Mouse (Mus musculus) kidney, adult 2 months (tissue): Measurements from ENCODE around the gene Matn1. TPM values are rescaled to one million over a fixed set of nuclear protein-coding genes. Genes with fewer than 3 reads are reported as not detected.

ENCODE experiments used
- DNase-seq: peaks from one replicate; pipeline ENCODE4 v3.0.0; 2021
- H3K27ac ChIP-seq: fragments of 200-500 bp; 2 replicates; pipeline ENCODE4 v1.5.1; 2012; ENCODE audit warnings: low read depth, low read length, control low read depth, inconsistent platforms; ENCODE audit not compliant: insufficient read depth
- H3K27me3 ChIP-seq: fragments of 200-500 bp; replicated peaks from 2 replicates; pipeline ENCODE4 v1.6.1; 2012; ENCODE audit warnings: mild to moderate bottlenecking, moderate library complexity, low read length, inconsistent platforms; ENCODE audit not compliant: control insufficient read depth, insufficient read depth
- H3K36me3 ChIP-seq: fragments of 200-500 bp; 2 replicates; pipeline ENCODE4 v1.6.1; 2012; ENCODE audit warnings: mild to moderate bottlenecking, moderate library complexity, low read length, inconsistent platforms; ENCODE audit not compliant: control insufficient read depth, insufficient read depth
- H3K4me1 ChIP-seq: fragments of 200-500 bp; 2 replicates; pipeline ENCODE4 v1.6.1; 2011; ENCODE audit warnings: low read length; ENCODE audit not compliant: control insufficient read depth, insufficient read depth
- H3K4me3 ChIP-seq: fragments of 200-500 bp; 2 replicates; pipeline ENCODE4 v1.5.1; 2011; ENCODE audit warnings: mild to moderate bottlenecking, low read depth, low read length, control low read depth; ENCODE audit not compliant: insufficient read depth
- CTCF ChIP-seq: fragments of 200-500 bp; conservative IDR thresholded peaks from 2 replicates; pipeline ENCODE4 v1.5.1; 2011; ENCODE audit warnings: low read depth, mild to moderate bottlenecking, control low read depth, low read length, moderate library complexity, mixed read lengths; ENCODE audit not compliant: insufficient read depth, insufficient read length
- POLR2A ChIP-seq: fragments of 200-500 bp; IDR thresholded peaks from one replicate; pipeline ENCODE4 v1.6.1; 2011; ENCODE audit warnings: low read depth, low read length, control low read depth
- WGBS: fragments of 180-500 bp; shearing (Covaris S2); methylation state at CpG from one replicate; pipeline ENCODE4 v1.1.7; 2018; 5-methylcytosine and 5-hydroxymethylcytosine counted together
- polyA plus RNA-seq: library from polyadenylated mRNA; depleted of rRNA; stranded (reverse); fragments of >200 nt; gene quantifications from 2 replicates; pipeline ENCODE4 v1.2.3, GENCODE M21; 2012; rRNA removed

Gene Matn1
- polyA plus RNA-seq = 0.06 TPM in 1 of 2 replicates, not detected in the other

DNA sequence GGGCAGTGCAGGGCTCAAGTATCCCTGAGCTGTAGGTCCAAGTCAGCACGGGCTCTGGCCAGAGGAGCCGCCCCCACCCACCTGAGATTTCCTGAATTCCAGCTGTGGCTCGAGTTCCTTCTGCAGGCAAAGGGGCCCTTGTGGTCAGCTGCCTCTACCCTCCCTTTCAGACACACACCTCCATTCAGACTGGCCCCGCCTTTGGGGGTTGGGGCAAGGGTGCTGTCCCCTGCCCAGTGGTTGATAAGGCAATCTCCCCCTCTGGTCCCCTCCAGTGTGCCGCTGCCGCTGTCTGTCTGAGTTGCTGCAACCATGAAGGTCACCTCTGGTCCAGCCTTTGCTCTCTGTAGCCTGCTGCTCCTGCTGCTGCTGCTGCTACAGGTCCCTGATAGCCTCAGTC lies at the start of gene Matn1:
Gene Matn1 (plus strand): TSS at position 274 of the 400 bp plus-strand sequence.
- Histone ChIP-seq H3K27me3 (no peaks in the 10 kb centered on the region), H3K4me3 (no peak within 1 kb of the TSS), H3K4me1 (no peaks in the 10 kb centered on the region), H3K36me3 (no peaks in the 10 kb centered on the region), H3K27ac (no peak within 1 kb of the TSS)
- WGBS = 46% methylated on average over 6 of the region's 6 CpGs
- no peak for DNase-seq
- TF ChIP-seq CTCF (no peak), POLR2A (no peak)

DNA sequence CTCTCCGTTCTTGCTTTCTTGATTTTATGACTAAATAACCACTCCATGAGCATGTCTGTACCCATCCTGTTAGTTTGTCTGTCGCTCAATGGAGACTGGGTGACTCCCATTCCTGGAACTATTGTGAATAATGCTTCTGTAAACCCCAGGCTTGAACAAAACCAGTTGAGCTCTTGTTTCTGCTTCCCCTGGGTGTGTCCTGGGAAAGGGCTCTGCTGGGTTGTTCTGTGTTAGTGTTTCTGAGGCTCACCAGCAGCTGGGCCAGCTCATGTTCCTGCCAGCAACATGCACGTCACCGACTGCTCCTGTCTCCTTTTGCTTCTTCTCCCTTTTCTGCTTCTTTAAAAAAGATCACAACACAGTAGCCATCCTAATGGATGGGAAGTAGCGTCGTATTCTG lies 48.5 kb upstream of the Matn1 start:
- no peaks in the 10 kb centered on the region for H3K27me3 ChIP-seq
- 70% methylated on average over 6 of the region's 6 CpGs for WGBS
- no peaks in the 10 kb centered on the region for H3K4me1 ChIP-seq
- DNase-seq = no peak
- H3K27ac ChIP-seq = no peak overlapping the region
- TF ChIP-seq POLR2A = no peak
- TF ChIP-seq CTCF = no peak
- H3K4me3 ChIP-seq = no peak overlapping the region
- H3K36me3 ChIP-seq = no peaks in the 10 kb centered on the region

DNA sequence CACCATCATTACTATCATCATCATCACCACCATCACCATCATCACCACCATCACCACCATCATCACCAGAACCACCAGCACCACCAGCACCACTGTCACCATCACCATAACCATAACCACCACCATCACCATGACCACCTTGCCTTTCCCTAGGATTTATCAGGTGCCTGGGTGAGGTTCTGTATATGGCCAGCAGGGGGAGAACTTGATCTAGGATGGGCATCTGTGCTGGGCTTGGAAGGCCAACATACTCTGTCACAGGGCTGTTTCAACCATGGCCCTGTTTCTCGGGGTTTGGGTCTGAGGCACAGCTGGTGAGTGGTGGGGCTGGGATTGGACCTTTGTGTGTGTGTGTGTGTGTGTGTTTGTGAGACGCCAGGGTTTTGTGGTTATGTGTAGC lies 47.8 kb upstream of the Matn1 start:
- no peaks in the 10 kb centered on the region for H3K27me3 ChIP-seq
- WGBS = 63% methylated on average over 2 of the region's 2 CpGs
- no peaks in the 10 kb centered on the region for H3K4me1 ChIP-seq
- H3K27ac ChIP-seq = no peak overlapping the region
- DNase-seq = no peak
- H3K36me3 ChIP-seq = no peaks in the 10 kb centered on the region
- TF ChIP-seq POLR2A = no peak
- TF ChIP-seq CTCF = peak; percentile 30; the same call in 1 of the 2 replicates
- no peak overlapping the region for H3K4me3 ChIP-seq

DNA sequence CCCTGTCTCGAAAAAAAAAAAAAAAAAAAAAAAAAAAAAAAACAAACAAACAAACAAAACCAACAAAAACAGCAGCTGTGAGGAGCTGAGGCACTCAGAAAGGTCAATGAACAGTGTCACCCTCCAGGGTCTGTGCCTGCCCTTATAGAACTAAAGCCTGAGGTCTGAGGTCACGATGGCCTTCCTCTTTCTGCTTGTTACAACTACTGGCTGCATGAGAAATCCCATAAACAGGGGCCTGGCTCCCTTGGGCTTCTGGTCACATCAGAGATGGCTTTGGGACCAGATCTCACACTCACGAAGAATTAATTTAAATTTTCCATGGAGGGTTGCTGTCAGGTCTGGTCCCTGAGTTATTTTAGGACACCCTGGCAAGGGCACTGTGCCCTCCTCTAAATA lies 44.8 kb upstream of the Matn1 start:
- TF ChIP-seq POLR2A (no peak), CTCF (no peak)
- Histone ChIP-seq H3K4me1 (no peaks in the 10 kb centered on the region), H3K27ac (no peak overlapping the region), H3K4me3 (no peak overlapping the region), H3K36me3 (no peaks in the 10 kb centered on the region), H3K27me3 (no peaks in the 10 kb centered on the region)
- 77% methylated on average over 2 of the region's 3 CpGs for WGBS
- no peak for DNase-seq

DNA sequence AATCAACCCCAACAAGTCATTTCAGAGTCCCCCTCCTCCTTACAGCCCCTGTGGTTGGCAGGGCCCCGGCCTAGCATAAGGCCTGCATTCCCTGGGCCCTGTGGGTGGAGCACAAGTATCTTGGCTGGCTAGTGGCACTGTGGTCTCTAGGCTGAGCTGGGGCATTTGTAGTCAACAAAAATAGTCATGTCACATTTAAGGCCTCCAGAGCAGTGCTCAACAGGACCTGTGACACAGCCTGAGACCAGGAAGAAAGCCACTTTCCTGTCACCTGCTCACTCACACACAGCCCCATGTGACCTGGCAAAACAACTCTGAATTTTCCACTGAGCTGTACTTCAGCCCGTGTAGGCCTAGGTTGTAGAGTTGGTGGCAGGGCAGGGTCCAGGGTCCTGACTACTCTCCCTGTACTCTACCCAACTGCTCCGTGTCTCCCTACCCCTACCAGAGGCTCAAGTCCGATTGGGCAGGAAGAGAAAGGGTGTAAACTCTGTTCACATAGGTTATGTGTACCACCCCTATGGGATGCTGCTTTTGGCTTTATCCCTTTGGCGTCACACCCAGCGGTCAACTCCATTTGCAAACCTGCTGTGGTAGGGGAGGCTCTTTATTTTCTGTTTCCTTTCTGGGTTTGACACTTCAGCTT lies 44.3 kb upstream of the Matn1 start:
- Histone ChIP-seq H3K27ac (no peak overlapping the region), H3K4me3 (no peak overlapping the region), H3K36me3 (no peaks in the 10 kb centered on the region), H3K27me3 (no peaks in the 10 kb centered on the region), H3K4me1 (no peaks in the 10 kb centered on the region)
- peak; percentile 32 for DNase-seq
- TF ChIP-seq POLR2A (no peak), CTCF (no peak)
- 72% methylated on average over 6 of the region's 6 CpGs for WGBS

DNA sequence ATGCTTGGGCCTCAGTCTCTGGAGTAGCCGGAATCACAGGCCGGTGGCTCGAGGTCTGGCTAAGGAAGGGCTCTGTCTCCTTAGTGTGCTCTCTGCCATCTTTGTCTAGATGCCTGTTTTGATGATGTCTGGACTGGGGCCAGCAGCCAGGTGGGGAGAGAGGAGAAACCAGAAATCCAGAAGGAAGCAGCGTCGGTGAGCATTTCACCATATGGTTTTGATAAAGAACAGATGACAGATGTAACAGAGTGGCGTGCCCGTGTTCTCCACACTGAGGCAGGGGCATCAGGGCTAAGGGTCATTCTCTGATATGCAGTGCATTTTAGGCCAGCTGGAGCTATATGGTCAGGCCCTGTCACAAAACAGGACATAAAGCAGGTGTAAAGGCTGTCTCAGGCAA lies 43.4 kb upstream of the Matn1 start:
- no peaks in the 10 kb centered on the region for H3K4me1 ChIP-seq
- DNase-seq = no peak
- TF ChIP-seq POLR2A (no peak), CTCF (no peak)
- no peaks in the 10 kb centered on the region for H3K27me3 ChIP-seq
- 80% methylated on average over 7 of the region's 7 CpGs for WGBS
- H3K36me3 ChIP-seq = no peaks in the 10 kb centered on the region
- no peak overlapping the region for H3K27ac ChIP-seq
- H3K4me3 ChIP-seq = no peak overlapping the region

DNA sequence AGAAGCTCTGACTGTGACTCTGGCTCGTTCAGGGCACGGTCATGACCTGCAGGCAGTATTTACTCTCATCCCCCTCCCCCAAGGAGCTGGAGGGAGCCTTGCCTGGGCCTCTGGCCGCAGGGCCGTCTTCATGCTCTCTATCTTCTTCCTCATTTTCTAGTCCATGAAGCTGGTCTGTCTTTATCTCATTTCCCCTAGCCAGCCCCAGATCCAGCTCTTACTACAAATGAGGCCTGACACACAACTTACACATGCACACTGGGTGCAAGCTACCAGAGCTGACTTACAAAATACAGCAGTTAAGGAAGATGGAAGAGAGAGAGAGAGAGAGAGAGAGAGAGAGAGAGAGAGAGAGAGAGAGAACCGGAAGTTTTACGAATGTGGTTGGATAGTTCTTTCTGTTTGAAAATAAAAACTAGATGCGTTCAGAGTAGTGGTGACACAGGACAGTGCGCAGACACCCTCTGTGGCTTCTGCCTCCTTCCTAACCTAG lies 41.9 kb upstream of the Matn1 start:
- Histone ChIP-seq H3K36me3 (no peaks in the 10 kb centered on the region), H3K4me1 (no peaks in the 10 kb centered on the region), H3K27ac (no peak overlapping the region), H3K4me3 (no peak overlapping the region), H3K27me3 (no peaks in the 10 kb centered on the region)
- no peak for DNase-seq
- WGBS = 74% methylated on average over 8 of the region's 8 CpGs
- TF ChIP-seq CTCF = no peak
- no peak for TF ChIP-seq POLR2A
